Mouse (Mus musculus) liver, postnatal 0 days (tissue): ENCODE measurements around the gene Dpp9. TPM values are rescaled to one million over a fixed set of nuclear protein-coding genes. Genes with fewer than 3 reads are reported as not detected.
A peak's percentile ranks its signal among the peaks of the same experiment; 100 is the strongest.

ENCODE experiments used
- ATAC-seq: fragments of 200-750 bp; cut with Nextera tagmentation; 2 replicates; pipeline ENCODE4 v1.8.0; 2017; ENCODE audit warnings: mild to moderate bottlenecking, moderate library complexity
- DNase-seq: peaks from one replicate; pipeline ENCODE4 v3.0.0-alpha.2; 2016
- H3K27ac ChIP-seq: fragments of 300-500 bp; sonication (generic); 2 replicates; pipeline ENCODE4 v1.5.1; 2014; ENCODE audit warnings: antibody characterized with exemption, moderate library complexity, mild to moderate bottlenecking, low read depth
- H3K27me3 ChIP-seq: fragments of 300-500 bp; sonication (generic); 2 replicates; pipeline ENCODE4 v1.6.1; 2014; ENCODE audit warnings: low read length, control low read depth, mixed read lengths; ENCODE audit not compliant: insufficient read depth
- H3K36me3 ChIP-seq: fragments of 300-500 bp; sonication (generic); replicated peaks from 2 replicates; pipeline ENCODE4 v1.6.1; 2014; ENCODE audit warnings: mild to moderate bottlenecking, control low read depth, low read length, moderate library complexity, mixed read lengths; ENCODE audit not compliant: insufficient read depth
- H3K4me1 ChIP-seq: fragments of 300-500 bp; sonication (generic); 2 replicates; pipeline ENCODE4 v1.6.1; 2014; ENCODE audit warnings: antibody characterized with exemption, mild to moderate bottlenecking, control low read depth; ENCODE audit not compliant: insufficient read depth
- H3K4me2 ChIP-seq: fragments of 300-500 bp; sonication (generic); 2 replicates; pipeline ENCODE4 v1.6.1; 2014; ENCODE audit warnings: low read depth, mild to moderate bottlenecking, low read length, moderate library complexity, mixed read lengths
- H3K4me3 ChIP-seq: fragments of 300-500 bp; sonication (generic); 2 replicates; pipeline ENCODE4 v1.5.1; 2014; ENCODE audit warnings: low read depth, low read length
- H3K9ac ChIP-seq: fragments of 300-500 bp; sonication (generic); replicated peaks from 2 replicates; pipeline ENCODE4 v1.6.1; 2014; ENCODE audit warnings: mild to moderate bottlenecking, moderate library complexity
- H3K9me3 ChIP-seq: fragments of 300-500 bp; sonication (generic); 2 replicates; pipeline ENCODE4 v1.6.1; 2016; ENCODE audit warnings: mild to moderate bottlenecking, control low read depth, low read length, mixed read lengths
- CTCF ChIP-seq: sonication (generic); IDR thresholded peaks from 2 replicates; pipeline ENCODE4 v1.5.1; 2016; ENCODE audit warnings: antibody characterized with exemption, low read depth
- EP300 ChIP-seq: IDR thresholded peaks from 2 replicates; pipeline ENCODE4 v1.6.1; 2016; ENCODE audit warnings: antibody characterized with exemption, low read depth, mild to moderate bottlenecking
- WGBS: fragments of 180-500 bp; shearing (Covaris S2); extraction: QIAGEN DNeasy Blood & Tissue Kit; methylation state at CpG from one replicate; pipeline ENCODE4 v1.1.7; 2014; ENCODE audit not compliant: insufficient replicate concordance; 5-methylcytosine and 5-hydroxymethylcytosine counted together
- polyA plus RNA-seq: library from polyadenylated mRNA; unstranded; fragments of >200 nt; fragmentation: Nextera tagmentation; extraction: Ambion mirVana; gene quantifications from 2 replicates; pipeline ENCODE4 v1.2.1, GENCODE M21; 2015

Gene Dpp9
- polyA plus RNA-seq, 1 experiment from 2014 or later, result 12.1 TPM

DNA sequence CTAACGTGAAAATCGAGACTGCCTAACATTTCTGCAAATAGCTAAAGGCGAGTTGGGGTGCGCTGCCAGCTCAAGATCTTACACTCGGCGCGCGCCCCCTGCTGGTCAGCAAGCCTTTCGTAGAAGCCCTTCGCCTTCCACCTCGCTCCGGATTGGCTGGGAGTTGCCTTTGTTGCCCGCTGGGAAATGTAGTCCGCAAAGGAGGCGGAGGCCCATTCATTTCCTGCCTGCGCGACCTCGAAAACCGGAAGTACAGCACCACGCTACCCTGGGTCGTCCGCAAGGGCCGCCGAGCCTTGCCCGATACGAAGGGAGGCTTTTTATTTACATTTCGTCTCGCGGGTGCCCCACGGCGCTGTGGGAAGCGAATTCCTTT lies 37.1 kb upstream of the Dpp9 start:
- ATAC-seq, result peak; percentile 88
- Histone ChIP-seq H3K4me3 (peak overlapping the region; percentile 76), H3K9ac (peak overlapping the region; percentile 56), H3K9me3 (no peaks in the 10 kb centered on the region), H3K4me2 (peak overlapping the region; percentile 87), H3K36me3 (peaks cover 14% of the 10 kb centered on the region), H3K27me3 (no peaks in the 10 kb centered on the region), H3K4me1 (peaks cover 35% of the 10 kb centered on the region), H3K27ac (peak overlapping the region; percentile 96)
- TF ChIP-seq EP300 (no peak), CTCF (peak; percentile 99)
- 2% methylated on average over 32 of the region's 32 CpGs for WGBS
- peak; percentile 99 for DNase-seq

DNA sequence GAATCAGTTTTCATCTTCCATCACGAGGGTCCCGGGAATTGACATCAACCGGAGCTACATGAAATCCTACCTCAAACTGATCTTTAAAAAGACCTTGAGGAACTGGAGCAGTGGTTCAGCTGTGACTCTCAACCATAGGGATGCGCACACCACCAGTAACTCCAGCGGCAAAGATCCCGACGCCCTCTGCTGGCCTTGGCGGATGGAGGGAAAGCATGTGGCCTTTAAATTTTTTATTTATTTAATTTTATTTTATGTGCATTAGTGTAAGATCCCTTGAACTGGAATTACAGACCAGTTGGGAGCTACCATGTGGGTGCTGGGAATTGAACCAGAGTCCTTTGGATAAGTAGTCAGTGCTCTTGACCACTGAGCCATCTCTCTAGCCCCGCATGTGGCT lies 36.7 kb upstream of the Dpp9 start:
- Histone ChIP-seq H3K27ac (no peak overlapping the region), H3K9ac (0 out of 2 replicates have a peak overlapping the region, but pooled peaks have one; percentile 16)

DNA sequence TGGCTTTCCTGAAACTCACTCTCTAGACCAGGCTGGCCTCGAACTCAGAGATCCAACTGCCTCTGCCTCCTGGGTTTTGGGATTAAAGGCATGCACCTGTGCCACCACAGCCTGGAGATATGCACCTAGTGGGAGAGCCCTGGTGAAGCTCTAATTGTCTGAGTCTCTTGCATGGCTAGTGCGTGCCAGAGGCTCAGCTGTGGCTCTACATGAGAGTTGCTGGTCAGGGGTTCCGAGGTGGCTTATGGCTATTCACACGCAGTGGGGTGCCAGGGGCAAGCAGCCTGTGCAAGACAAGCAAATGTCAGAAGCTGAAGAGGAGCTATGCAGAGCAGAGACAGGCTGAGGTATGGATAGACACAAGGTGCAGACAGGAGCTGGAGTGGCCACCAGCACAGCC lies 36.0 kb upstream of the Dpp9 start:
- no peak for DNase-seq
- peaks cover 3% of the 10 kb centered on the region for H3K36me3 ChIP-seq
- no peaks in the 10 kb centered on the region for H3K9me3 ChIP-seq
- H3K4me2 ChIP-seq, result no peak overlapping the region
- no peaks in the 10 kb centered on the region for H3K27me3 ChIP-seq
- 78% methylated on average over 4 of the region's 4 CpGs for WGBS
- no peak overlapping the region for H3K4me3 ChIP-seq
- no peak overlapping the region for H3K27ac ChIP-seq
- TF ChIP-seq EP300 (no peak), CTCF (no peak)
- no peak for ATAC-seq
- H3K4me1 ChIP-seq, result peaks cover 24% of the 10 kb centered on the region
- H3K9ac ChIP-seq, result no peak overlapping the region

More for the DNA sequence above, 36.7 kb upstream of the Dpp9 start:
- 16% methylated on average over 9 of the region's 9 CpGs for WGBS
- Histone ChIP-seq H3K9me3 (no peaks in the 10 kb centered on the region), H3K36me3 (peaks cover 10% of the 10 kb centered on the region), H3K4me2 (peak overlapping the region; percentile 87), H3K27me3 (no peaks in the 10 kb centered on the region), H3K4me1 (peaks cover 31% of the 10 kb centered on the region), H3K4me3 (0 out of 2 replicates have a peak overlapping the region, but pooled peaks have one; percentile 19)
- TF ChIP-seq CTCF (no peak), EP300 (no peak)
- peak; percentile 41 for DNase-seq
- ATAC-seq, result no peak

DNA sequence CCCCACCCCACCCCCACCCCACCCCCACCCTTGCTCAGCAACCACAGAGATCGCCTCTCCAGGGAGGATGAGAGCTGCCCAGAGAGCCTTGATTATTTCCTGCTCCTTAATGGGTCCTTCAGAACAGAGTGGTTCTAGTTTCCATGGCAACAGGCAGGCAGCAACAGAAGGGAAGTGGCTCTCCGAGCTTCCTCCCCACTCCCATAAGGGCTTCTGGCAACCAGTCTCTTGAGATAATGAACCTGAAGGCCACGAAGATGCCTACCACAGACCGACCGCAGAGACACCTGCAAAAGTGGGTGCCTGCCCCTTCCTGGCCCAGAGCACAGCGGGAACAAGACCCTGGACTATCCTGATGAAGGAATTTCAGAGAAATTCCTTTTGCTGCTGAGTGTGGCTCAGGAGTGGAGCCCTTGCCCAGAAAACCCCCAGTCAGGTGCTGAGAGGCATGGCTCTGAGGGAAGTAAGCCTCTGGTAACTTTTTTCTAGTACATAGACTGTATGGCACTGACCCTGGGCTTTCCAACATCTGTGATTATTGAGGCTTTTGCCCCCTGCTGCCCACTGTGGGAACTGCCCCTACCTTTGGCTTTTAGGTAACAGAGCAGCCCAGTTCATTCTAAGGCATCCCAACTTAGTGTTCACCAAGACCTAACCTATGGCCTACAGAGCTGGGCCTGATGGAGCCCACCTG lies 32.6 kb upstream of the Dpp9 start:
- peaks cover 6% of the 10 kb centered on the region for H3K4me1 ChIP-seq
- TF ChIP-seq CTCF (peak; percentile 84), EP300 (no peak)
- no peak overlapping the region for H3K4me3 ChIP-seq
- DNase-seq (peak; percentile 79), ATAC-seq (no peak)
- H3K27ac ChIP-seq, result no peak overlapping the region
- no peak overlapping the region for H3K9ac ChIP-seq
- H3K27me3 ChIP-seq, result no peaks in the 10 kb centered on the region
- no peaks in the 10 kb centered on the region for H3K36me3 ChIP-seq
- WGBS, result 15% methylated on average over 6 of the region's 6 CpGs
- H3K4me2 ChIP-seq, result no peak overlapping the region
- no peaks in the 10 kb centered on the region for H3K9me3 ChIP-seq

DNA sequence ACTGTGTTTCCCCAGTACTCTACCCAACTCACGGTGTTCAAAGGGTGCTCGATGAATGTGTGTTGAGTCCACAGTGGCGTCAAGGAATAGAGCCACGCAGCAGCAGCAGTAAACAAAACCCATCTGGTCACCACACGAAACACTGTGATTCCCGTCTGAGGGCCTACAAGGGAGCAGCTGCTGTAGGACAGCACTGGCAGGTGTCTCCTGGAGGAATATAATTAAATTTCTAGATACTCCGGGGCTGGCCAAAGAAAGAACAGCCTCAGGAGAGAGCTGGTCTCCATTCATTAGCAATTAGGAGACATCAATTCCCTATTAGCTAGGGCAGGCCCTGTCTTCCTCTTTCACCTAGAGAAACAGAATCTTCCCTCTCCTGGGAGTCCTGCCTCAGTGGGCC lies 26.9 kb upstream of the Dpp9 start:
- 67% methylated on average over 7 of the region's 7 CpGs for WGBS
- TF ChIP-seq CTCF (no peak), EP300 (no peak)
- Histone ChIP-seq H3K4me1 (no peaks in the 10 kb centered on the region), H3K27ac (no peak overlapping the region), H3K36me3 (no peaks in the 10 kb centered on the region), H3K9ac (no peak overlapping the region), H3K9me3 (no peaks in the 10 kb centered on the region), H3K4me2 (no peak overlapping the region), H3K4me3 (no peak overlapping the region), H3K27me3 (peaks cover 4% of the 10 kb centered on the region; the same call in 1 of the 2 replicates)
- no peak for ATAC-seq
- no peak for DNase-seq

DNA sequence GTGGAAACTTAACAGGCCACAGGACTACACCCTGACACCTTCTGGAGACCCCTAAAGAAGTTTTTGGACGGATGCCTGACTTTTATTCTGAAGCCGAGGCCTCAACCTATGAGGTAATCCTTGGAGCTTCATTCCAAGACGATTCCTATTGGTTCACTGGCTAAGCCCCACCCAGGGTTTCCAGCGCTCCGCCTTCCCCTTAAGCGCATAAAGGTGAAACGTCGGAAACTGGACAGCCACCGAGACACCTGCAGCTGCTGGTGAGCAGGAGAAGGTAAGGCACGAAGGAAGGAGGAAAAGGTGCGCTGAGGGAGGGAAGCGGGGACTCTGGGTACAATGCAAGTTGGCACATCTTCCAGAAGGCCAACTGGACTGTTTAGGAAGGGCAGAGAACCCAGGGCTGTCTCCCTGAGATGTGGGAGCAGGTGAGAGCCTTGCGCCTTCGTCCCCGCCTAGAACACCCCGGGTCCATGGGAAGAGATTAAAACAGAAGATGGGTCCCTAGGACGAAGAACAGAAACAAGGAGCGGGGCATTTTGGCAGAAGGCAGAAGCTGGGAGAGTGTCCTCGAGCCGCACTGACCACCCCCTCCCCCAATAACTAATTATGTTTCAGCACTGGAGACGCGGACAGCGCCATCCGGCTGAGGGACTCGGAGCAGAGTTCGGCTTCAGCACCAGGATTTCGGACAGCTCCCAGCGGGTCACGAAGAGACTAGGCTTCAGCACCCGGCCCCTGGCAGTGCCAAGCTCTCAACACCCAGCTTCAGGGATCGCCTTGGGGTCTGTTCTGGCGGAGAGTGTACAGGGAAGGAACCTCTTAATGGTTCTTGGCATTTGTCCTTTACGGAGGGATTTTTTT lies 23.1 kb upstream of the Dpp9 start:
- Histone ChIP-seq H3K4me1 (no peaks in the 10 kb centered on the region), H3K27me3 (peaks cover 4% of the 10 kb centered on the region; the same call in 1 of the 2 replicates), H3K4me2 (no peak overlapping the region), H3K36me3 (no peaks in the 10 kb centered on the region), H3K4me3 (no peak overlapping the region), H3K9me3 (no peaks in the 10 kb centered on the region), H3K9ac (no peak overlapping the region), H3K27ac (no peak overlapping the region)
- DNase-seq (peak; percentile 91), ATAC-seq (peak; percentile 66)
- 4% methylated on average over 33 of the region's 33 CpGs for WGBS
- TF ChIP-seq CTCF (0 out of 2 replicates have a peak, but pooled peaks have one; percentile 14), EP300 (no peak)
